Mouse (Mus musculus) right cerebral cortex, postnatal 14 days (tissue): ENCODE data around the gene Josd1.
A peak's percentile ranks its signal among the peaks of the same experiment; 100 is the strongest.

Source experiments
- DNase-seq: peaks from one replicate; pipeline ENCODE4 v3.0.0; 2022

The Josd1 gene

GRCm38 (mm10) chr15:79657837-79658530 is 29.7 kb downstream of the Josd1 start:
- DNase-seq, result peak; percentile 90

GRCm38 (mm10) chr15:79656451-79656850 is 31.3 kb downstream of the Josd1 start:
- DNase-seq, result no peak

DNA sequence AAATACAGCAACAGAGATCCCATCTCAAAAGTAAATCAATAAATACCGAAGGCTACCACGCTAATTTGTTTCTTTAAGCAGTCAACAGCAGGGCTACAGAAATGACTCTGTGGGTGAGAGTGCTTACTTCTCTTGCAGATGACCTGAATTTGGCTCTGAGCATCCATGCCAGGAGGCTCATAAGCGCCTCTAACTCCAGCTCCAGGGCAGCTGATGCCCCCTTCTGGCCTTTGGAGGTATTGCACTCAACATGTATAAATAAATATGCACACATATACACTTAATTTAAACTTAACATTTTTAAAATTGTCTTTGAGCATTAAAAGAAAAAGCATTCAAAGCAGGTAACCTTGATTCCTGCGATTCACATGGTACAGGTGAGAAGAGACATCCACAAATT is 36.2 kb downstream of the Josd1 start:
- no peak for DNase-seq

GRCm38 (mm10) chr15:79650569-79650968 is 37.1 kb downstream of the Josd1 start:
- DNase-seq, result peak; percentile 59

DNA sequence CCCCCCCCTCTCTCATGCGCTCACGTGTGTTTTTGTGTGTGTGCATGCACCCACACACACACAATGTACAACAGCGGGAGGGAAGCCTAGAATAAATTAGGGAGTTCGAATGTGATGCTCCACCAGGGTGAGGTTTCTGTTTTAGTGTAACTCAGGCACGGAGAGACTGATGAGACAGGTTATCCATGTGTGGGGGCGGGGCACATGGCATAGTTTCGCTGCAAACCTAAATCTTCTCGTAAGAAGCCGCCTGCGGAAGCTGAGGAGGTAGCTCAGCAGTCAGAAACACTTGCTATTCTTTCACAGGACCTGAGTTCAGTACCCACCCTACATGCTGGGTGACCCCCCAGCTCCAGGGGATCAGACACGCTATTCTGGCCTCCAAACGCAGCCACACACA is 39.6 kb downstream of the Josd1 start:
- peak; percentile 40 for DNase-seq

- no peak for DNase-seq
Measured at GRCm38 (mm10) chr15:79645483-79645882, 42.2 kb downstream of the Josd1 start.

DNA sequence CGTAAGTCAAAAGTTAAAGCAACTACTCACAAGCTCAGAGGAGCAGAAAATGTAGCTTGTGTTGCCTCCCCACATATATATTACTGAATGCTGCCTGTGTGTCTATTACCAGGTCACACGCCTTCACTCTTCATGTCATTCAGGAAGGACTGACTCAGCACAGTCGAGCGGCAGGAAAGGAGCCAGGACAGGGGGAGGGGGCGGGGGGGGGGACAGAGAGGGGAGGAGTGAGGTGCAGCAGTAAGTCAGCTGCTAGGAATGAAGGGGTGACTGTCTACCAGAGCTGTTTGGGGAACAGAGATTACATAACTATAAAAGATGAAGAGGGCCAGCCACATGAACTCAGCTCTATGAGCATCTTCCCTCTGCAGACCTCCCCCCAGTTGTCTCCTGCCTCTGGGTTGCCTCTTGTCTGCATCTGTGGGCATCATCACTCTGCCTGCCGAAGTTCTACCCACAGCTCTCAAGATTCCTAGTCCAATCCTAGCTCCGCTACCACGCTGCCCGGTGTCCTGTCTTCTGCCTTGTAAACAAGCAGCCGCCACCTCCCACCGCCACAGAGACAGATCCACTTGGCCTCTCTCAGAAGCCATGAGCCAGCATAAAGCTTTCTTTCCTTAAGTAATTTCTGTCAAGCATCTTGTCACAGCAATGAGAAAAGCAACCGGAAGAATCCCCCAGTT is 46.4 kb downstream of the Josd1 start:
- DNase-seq, result no peak

DNA sequence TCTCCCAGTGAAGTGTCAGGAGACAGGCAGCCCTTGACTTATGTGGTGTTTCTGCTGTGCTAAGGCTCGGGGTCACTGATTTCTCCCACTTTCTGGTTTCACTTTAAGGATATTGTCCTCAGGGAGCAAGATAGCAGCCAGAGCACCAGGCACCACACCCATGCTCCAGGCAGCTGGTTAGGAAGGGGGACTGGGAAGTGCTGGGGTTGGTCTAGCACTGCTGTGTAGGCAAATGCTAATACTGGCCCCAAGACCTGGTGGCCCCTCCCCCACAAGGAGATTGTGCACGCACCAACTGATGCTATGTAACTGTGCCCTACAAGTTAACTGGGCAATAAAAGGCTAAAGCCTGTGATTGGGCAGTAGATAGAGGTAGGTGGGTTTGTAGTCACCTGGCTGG is 57.2 kb downstream of the Josd1 start:
- DNase-seq, result no peak
